Mouse (Mus musculus) heart, embryonic 16.5 days (tissue): ENCODE results near the gene Gm853. TPM values are rescaled to one million over a fixed set of nuclear protein-coding genes. Genes with fewer than 3 reads are reported as not detected.
A peak's percentile ranks its signal among the peaks of the same experiment; 100 is the strongest.

Source experiments
- ATAC-seq: fragments of 200-750 bp; cut with Nextera tagmentation; replicated peaks from 2 replicates; pipeline ENCODE4 v1.8.0; 2017; ENCODE audit warnings: moderate number of reproducible peaks; ENCODE audit not compliant: insufficient read depth, low FRiP score; ENCODE audit errors: extremely low read depth
- H3K27ac ChIP-seq: fragments of 300-500 bp; sonication (generic); 2 replicates; pipeline ENCODE4 v1.5.1; 2014; ENCODE audit warnings: mild to moderate bottlenecking, low read length, control low read depth, moderate library complexity
- H3K27me3 ChIP-seq: fragments of 300-500 bp; sonication (generic); 2 replicates; pipeline ENCODE4 v1.6.1; 2014; ENCODE audit warnings: low read length, mixed read lengths; ENCODE audit not compliant: control insufficient read depth, insufficient read depth
- H3K36me3 ChIP-seq: fragments of 300-500 bp; sonication (generic); 2 replicates; pipeline ENCODE4 v1.6.1; 2014; ENCODE audit not compliant: control insufficient read depth, insufficient read depth
- H3K4me1 ChIP-seq: fragments of 300-500 bp; sonication (generic); 2 replicates; pipeline ENCODE4 v1.6.1; 2014; ENCODE audit warnings: low read length, mixed read lengths; ENCODE audit not compliant: control insufficient read depth, insufficient read depth
- H3K4me2 ChIP-seq: fragments of 300-500 bp; sonication (generic); 2 replicates; pipeline ENCODE4 v1.6.1; 2014; ENCODE audit warnings: low read depth, mild to moderate bottlenecking, control low read depth, low read length
- H3K4me3 ChIP-seq: fragments of 300-500 bp; sonication (generic); 2 replicates; pipeline ENCODE4 v1.5.1; 2014; ENCODE audit warnings: mild to moderate bottlenecking, control low read depth, low read length
- H3K9ac ChIP-seq: fragments of 300-500 bp; sonication (generic); 2 replicates; pipeline ENCODE4 v1.6.1; 2014; ENCODE audit warnings: low read length, control low read depth
- H3K9me3 ChIP-seq: fragments of 300-500 bp; sonication (generic); replicated peaks from 2 replicates; pipeline ENCODE4 v1.6.1; 2016; ENCODE audit warnings: low read length; ENCODE audit not compliant: control insufficient read depth
- WGBS: fragments of 180-500 bp; shearing (Covaris S2); extraction: QIAGEN DNeasy Blood & Tissue Kit; methylation state at CpG from one replicate; pipeline ENCODE4 v1.1.7; 2014; 5-methylcytosine and 5-hydroxymethylcytosine counted together
- polyA plus RNA-seq: library from polyadenylated mRNA; unstranded; fragments of >200 nt; fragmentation: Nextera tagmentation; extraction: Ambion mirVana; gene quantifications from 2 replicates; pipeline ENCODE4 v1.2.1, GENCODE M21; 2015

The Gm853 gene
- polyA plus RNA-seq: not detected in 2 replicates

DNA sequence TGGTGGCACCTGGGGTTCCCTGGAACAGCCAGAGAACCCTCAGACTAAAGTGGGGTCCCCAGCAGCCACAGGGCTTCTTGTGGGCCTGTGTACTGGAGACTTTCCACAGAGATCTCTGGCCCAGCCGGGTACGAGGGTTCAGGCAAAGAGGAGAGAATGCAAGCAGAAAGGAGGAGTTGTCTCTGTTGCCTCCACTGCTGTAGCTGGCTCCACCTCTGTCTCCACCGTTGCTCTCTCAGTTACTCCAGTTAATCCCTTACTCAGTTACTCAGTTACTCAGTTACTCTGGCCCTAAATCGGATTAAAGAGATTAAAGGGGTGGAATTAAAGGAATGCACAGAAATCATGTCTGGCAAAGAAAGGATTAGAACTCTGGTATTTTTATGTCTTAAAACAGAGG lies at the start of gene Gm853:
TSS of gene Gm853 (minus strand) at position 223 of the 400 bp plus-strand sequence.
- no peak for ATAC-seq
- Histone ChIP-seq H3K9me3 (no peaks in the 10 kb centered on the region), H3K4me3 (no peak within 1 kb of the TSS), H3K36me3 (no peaks in the 10 kb centered on the region), H3K4me1 (no peaks in the 10 kb centered on the region), H3K27ac (no peak within 1 kb of the TSS), H3K9ac (no peak within 1 kb of the TSS), H3K4me2 (no peak within 1 kb of the TSS), H3K27me3 (no peaks in the 10 kb centered on the region)
- WGBS: 48% methylated on average over 4 of the region's 4 CpGs

DNA sequence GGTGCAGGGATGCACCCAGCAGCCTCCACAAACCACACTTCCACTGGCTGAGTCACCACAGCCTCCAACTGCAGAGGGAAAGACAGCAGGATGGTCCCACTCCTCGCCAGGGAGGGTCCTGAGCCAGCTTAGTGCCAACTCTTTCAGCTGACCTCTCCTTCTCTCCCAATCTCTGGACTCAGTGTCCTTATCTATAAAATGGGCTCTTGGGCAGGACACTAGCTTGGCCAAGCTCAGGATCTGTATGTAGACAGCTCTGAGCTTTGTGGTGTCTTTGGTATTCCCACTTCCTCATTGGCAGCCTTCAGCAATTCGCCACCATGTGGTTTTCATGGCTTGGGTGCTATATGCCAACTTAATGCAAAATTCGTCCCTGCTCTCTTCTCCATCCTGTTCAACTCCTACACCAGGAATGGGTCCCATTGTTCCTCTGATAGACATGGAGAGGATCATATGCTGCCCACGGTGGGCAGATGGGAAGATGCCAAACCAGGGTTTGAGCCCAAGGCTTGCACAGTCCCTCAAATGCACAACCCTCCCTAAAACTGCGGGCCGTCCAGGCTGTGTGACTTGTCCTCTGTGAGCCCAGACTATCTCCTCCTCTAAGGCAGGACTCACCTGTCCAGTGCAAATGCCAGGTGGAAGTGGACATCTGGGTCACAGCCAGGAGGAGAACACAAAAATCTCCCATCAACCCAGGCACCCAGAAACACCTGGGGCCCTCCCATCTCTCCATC lies 48.6 kb upstream of the Gm853 start:
- no peak overlapping the region for H3K27ac ChIP-seq
- no peaks in the 10 kb centered on the region for H3K36me3 ChIP-seq
- WGBS: 75% methylated on average over 6 of the region's 6 CpGs
- ATAC-seq: no peak
- H3K9ac ChIP-seq: no peak overlapping the region
- H3K4me1 ChIP-seq: peaks cover 7% of the 10 kb centered on the region
- no peak overlapping the region for H3K4me3 ChIP-seq
- H3K9me3 ChIP-seq: no peaks in the 10 kb centered on the region
- no peak overlapping the region for H3K4me2 ChIP-seq
- peaks cover 38% of the 10 kb centered on the region for H3K27me3 ChIP-seq

DNA sequence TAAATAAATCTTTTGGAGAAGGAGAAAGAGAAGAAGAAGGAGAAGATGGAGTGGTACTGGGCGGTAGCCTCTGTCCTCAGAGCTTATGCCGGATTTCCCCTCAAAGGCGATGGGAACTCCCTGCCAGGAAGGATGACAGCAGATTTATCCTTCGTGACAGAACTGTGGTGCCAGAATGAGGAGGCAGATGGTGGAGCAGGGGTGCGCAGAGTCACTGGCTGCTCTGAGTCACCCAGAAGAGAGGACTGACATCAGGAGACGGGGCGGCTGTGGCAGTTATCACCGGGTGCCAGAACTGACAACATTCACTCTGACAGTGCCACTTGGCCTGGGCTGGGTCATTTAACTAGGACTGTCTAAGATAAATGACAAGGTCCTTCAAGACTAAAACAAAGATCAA lies 47.9 kb upstream of the Gm853 start:
- Histone ChIP-seq H3K4me3 (no peak overlapping the region), H3K36me3 (no peaks in the 10 kb centered on the region), H3K27ac (no peak overlapping the region), H3K9me3 (no peaks in the 10 kb centered on the region), H3K9ac (no peak overlapping the region), H3K27me3 (peaks cover 33% of the 10 kb centered on the region), H3K4me1 (peaks cover 7% of the 10 kb centered on the region), H3K4me2 (no peak overlapping the region)
- no peak for ATAC-seq
- WGBS: 65% methylated on average over 8 of the region's 8 CpGs

DNA sequence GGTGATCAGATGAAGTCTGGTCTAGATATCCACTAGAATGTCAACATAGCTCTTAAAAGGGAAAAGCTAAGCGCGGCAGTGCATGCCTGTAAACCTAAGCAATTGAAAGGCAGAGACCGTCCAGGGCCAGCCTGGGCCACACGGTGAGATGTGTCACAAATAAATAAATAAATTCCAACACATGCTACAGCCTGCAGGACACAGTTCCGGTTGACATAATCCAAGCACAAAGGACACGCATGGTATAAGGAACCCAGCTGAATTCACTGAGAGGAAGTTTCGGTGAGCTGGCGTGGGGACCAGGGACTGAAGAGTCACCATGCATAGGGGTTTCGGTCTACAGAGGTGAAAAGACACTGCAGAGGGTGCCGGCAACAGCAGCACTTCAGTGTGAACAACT lies 46.5 kb upstream of the Gm853 start:
- no peak overlapping the region for H3K4me2 ChIP-seq
- no peak for ATAC-seq
- H3K27me3 ChIP-seq: peaks cover 31% of the 10 kb centered on the region
- no peaks in the 10 kb centered on the region for H3K36me3 ChIP-seq
- no peaks in the 10 kb centered on the region for H3K9me3 ChIP-seq
- H3K4me3 ChIP-seq: no peak overlapping the region
- H3K4me1 ChIP-seq: peaks cover 1% of the 10 kb centered on the region; the same call in 1 of the 2 replicates
- H3K9ac ChIP-seq: no peak overlapping the region
- WGBS: 82% methylated on average over 10 of the region's 10 CpGs
- H3K27ac ChIP-seq: no peak overlapping the region

DNA sequence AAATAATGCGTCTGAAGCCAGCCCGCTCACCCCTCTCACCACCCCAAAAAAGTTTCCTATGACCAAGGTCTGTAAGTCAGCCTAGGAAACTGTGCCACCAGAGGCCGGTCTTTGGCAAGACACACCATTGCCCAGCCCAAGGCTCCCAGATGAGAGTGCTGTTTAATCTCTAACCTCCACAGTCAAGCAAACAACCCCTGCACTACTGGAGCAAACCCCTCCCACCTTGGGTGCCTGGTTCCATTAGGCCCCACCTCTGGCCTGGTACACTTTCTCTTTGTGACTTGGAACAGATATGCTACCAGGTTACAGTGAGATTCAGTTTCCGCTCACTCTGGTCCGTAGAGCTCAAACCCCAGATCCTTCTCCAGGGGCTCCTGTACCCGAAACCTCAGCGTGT lies 44.9 kb upstream of the Gm853 start:
- H3K4me2 ChIP-seq: no peak overlapping the region
- H3K36me3 ChIP-seq: no peaks in the 10 kb centered on the region
- no peaks in the 10 kb centered on the region for H3K9me3 ChIP-seq
- H3K27me3 ChIP-seq: peaks cover 19% of the 10 kb centered on the region
- H3K9ac ChIP-seq: no peak overlapping the region
- H3K4me1 ChIP-seq: no peaks in the 10 kb centered on the region
- H3K4me3 ChIP-seq: no peak overlapping the region
- no peak for ATAC-seq
- no peak overlapping the region for H3K27ac ChIP-seq
- WGBS: 74% methylated on average over 7 of the region's 7 CpGs

DNA sequence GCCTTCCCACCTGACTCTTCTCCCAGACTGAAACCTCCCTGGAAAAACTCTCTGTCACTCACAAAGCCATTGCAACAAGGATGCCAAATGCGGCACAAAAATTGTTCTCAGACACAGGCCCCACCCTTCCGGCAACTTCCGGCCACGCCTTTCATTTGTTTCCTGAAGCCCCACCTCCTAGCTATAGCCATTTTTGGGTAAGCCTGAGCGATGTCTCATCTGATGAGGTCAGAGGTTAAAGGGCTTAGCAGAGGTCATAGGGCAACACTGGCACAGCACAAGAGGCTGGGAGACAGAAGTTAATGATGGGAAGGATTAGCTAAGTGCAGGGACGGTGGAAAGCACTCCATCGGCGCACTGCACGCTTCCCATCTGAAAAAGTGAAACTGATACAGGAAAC lies 44.4 kb upstream of the Gm853 start:
- H3K36me3 ChIP-seq: no peaks in the 10 kb centered on the region
- H3K9ac ChIP-seq: no peak overlapping the region
- no peak overlapping the region for H3K4me3 ChIP-seq
- 0 out of 2 replicates have a peak overlapping the region, but pooled peaks have one; percentile 18 for H3K4me2 ChIP-seq
- no peaks in the 10 kb centered on the region for H3K9me3 ChIP-seq
- 58% methylated on average over 9 of the region's 9 CpGs for WGBS
- H3K27me3 ChIP-seq: peaks cover 17% of the 10 kb centered on the region
- H3K4me1 ChIP-seq: no peaks in the 10 kb centered on the region
- no peak overlapping the region for H3K27ac ChIP-seq
- ATAC-seq: no peak

DNA sequence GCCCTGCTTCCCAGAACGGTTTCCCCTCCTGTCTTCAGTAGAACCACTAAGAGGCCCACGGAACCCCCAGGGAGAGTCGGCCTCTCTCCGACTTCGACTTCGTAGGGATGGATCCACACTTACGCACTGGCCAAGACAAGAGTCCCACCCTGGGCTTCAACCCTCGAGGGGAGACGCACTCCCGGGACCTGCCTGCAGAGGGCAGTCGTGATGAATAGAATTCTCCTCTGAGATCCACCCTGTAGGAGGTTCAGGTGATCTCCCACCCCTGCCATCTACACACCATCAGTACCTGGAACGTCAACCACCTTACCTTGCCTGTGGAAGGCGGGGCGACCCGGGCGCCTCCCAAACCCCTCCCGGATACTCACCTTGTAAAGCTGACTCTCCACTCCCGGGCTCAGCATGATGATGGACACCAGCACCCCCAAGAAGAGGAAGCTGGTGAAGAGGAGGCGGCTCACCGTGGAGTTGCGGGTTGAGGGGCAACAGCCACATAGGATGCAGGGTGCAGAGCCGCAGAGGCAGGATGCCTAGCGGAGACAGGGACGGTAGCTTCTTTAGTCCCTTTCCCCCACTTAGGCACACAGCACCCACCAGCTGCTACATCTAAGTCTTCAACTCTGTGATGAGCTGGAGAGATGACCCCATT lies 42.6 kb upstream of the Gm853 start:
- H3K4me2 ChIP-seq: no peak overlapping the region
- no peak overlapping the region for H3K9ac ChIP-seq
- no peaks in the 10 kb centered on the region for H3K36me3 ChIP-seq
- H3K4me1 ChIP-seq: no peaks in the 10 kb centered on the region
- H3K4me3 ChIP-seq: no peak overlapping the region
- WGBS: 19% methylated on average over 24 of the region's 24 CpGs
- no peak for ATAC-seq
- no peak overlapping the region for H3K27ac ChIP-seq
- no peaks in the 10 kb centered on the region for H3K9me3 ChIP-seq
- peaks cover 11% of the 10 kb centered on the region for H3K27me3 ChIP-seq

DNA sequence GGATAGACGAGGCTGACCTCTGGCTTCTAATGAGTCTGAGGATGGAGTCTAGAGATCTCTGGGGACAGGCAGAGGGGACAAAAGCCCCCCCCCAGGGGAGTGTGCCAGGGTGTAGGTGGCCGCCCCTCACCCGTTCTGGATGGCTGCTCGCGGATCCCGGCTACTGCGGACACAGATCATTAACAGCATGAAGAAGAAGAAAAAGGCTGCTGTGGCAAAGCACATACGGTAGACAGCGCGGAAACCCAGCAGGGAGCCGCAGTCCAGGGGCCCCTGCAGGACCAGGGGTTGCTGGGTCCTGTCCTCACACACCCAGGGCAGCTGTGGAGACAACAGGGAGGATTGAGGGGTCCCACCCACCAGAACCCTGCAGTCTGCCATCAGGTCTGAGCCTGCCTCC lies 41.9 kb upstream of the Gm853 start:
- Histone ChIP-seq H3K4me1 (no peaks in the 10 kb centered on the region), H3K9ac (no peak overlapping the region), H3K36me3 (no peaks in the 10 kb centered on the region), H3K9me3 (no peaks in the 10 kb centered on the region), H3K4me2 (no peak overlapping the region), H3K4me3 (no peak overlapping the region), H3K27ac (no peak overlapping the region), H3K27me3 (peaks cover 11% of the 10 kb centered on the region)
- 31% methylated on average over 11 of the region's 11 CpGs for WGBS
- ATAC-seq: no peak

DNA sequence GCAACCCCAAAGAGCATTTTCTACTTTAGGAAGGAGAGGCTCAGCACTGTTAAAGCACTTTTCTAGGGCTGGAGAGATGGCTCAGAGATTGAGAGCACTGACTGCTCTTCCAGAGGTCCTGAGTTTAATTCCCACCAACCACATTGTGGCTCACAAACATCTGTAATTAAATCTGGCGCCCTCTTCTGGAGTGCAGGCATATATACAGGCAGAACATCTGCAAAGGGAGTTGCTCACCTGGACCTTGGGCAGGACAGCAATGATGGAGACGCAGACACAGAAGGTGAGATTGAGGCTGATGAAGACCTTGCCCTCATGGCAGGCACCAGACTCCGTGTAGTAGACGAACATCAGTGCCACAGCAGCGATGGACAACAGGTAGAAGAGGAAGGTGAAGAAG lies 38.2 kb upstream of the Gm853 start:
- Histone ChIP-seq H3K36me3 (no peaks in the 10 kb centered on the region), H3K4me1 (no peaks in the 10 kb centered on the region), H3K9me3 (no peaks in the 10 kb centered on the region), H3K4me3 (no peak overlapping the region), H3K27ac (no peak overlapping the region), H3K9ac (no peak overlapping the region), H3K4me2 (no peak overlapping the region), H3K27me3 (peaks cover 11% of the 10 kb centered on the region)
- ATAC-seq: no peak
- 30% methylated on average over 5 of the region's 5 CpGs for WGBS
